Mouse (Mus musculus) forebrain, embryonic 15.5 days (tissue): Measurements from ENCODE around the gene Lrfn1. TPM values are rescaled to one million over a fixed set of nuclear protein-coding genes. Genes with fewer than 3 reads are reported as not detected.

Source experiments
- ATAC-seq: fragments of 200-750 bp; cut with Nextera tagmentation; replicated peaks from 2 replicates; pipeline ENCODE4 v1.8.0; 2017; ENCODE audit warnings: mild to moderate bottlenecking, moderate TSS enrichment, moderate library complexity
- H3K27ac ChIP-seq: fragments of 300-500 bp; sonication (generic); replicated peaks from 2 replicates; pipeline ENCODE4 v1.5.1; 2015; ENCODE audit warnings: mild to moderate bottlenecking, inconsistent platforms
- H3K27me3 ChIP-seq: fragments of 300-500 bp; sonication (generic); 2 replicates; pipeline ENCODE4 v1.6.1; 2015; ENCODE audit warnings: inconsistent platforms
- H3K36me3 ChIP-seq: fragments of 300-500 bp; sonication (generic); 2 replicates; pipeline ENCODE4 v1.6.1; 2015; ENCODE audit warnings: mild to moderate bottlenecking, inconsistent platforms
- H3K4me1 ChIP-seq: fragments of 300-500 bp; sonication (generic); 2 replicates; pipeline ENCODE4 v1.6.1; 2015; ENCODE audit warnings: inconsistent platforms
- H3K4me2 ChIP-seq: fragments of 300-500 bp; sonication (generic); replicated peaks from 2 replicates; pipeline ENCODE4 v1.6.1; 2015; ENCODE audit warnings: mild to moderate bottlenecking, inconsistent platforms
- H3K4me3 ChIP-seq: fragments of 300-500 bp; sonication (generic); 2 replicates; pipeline ENCODE4 v1.5.1; 2015; ENCODE audit warnings: mild to moderate bottlenecking, inconsistent platforms
- H3K9ac ChIP-seq: fragments of 300-500 bp; sonication (generic); replicated peaks from 2 replicates; pipeline ENCODE4 v1.6.1; 2015; ENCODE audit warnings: mild to moderate bottlenecking, inconsistent platforms
- H3K9me3 ChIP-seq: fragments of 300-500 bp; sonication (generic); 2 replicates; pipeline ENCODE4 v1.6.1; 2016; ENCODE audit warnings: inconsistent platforms
- WGBS: fragments of 180-500 bp; shearing (Covaris S2); methylation state at CpG from one replicate; pipeline ENCODE4 v1.1.7; 2015; ENCODE audit warnings: mixed read lengths; 5-methylcytosine and 5-hydroxymethylcytosine counted together
- polyA plus RNA-seq: library from polyadenylated mRNA; unstranded; fragments of >200 nt; fragmentation: Nextera tagmentation; extraction: Ambion mirVana; gene quantifications from 2 replicates; pipeline ENCODE4 v1.2.1, GENCODE M21; 2015

Lrfn1 gene
- polyA plus RNA-seq, 1 experiment from 2014 or later = 13.0 TPM

GRCm38 (mm10) chr7:28436271-28436904 lies 15.4 kb upstream of the Lrfn1 start:
- H3K27me3 ChIP-seq = no peaks in the 10 kb centered on the region
- H3K9me3 ChIP-seq = no peaks in the 10 kb centered on the region
- under 1% methylated on average over 45 of the region's 64 CpGs for WGBS
- H3K9ac ChIP-seq = peak overlapping the region; percentile 80
- H3K4me2 ChIP-seq = peak overlapping the region; percentile 63
- H3K4me1 ChIP-seq = peaks cover 42% of the 10 kb centered on the region
- H3K36me3 ChIP-seq = 0 out of 2 replicates have a peak, but pooled peaks cover 3% of the 10 kb centered on the region
- ATAC-seq = peak; percentile 98
- H3K4me3 ChIP-seq = peak overlapping the region; percentile 70
- peak overlapping the region; percentile 80 for H3K27ac ChIP-seq

DNA sequence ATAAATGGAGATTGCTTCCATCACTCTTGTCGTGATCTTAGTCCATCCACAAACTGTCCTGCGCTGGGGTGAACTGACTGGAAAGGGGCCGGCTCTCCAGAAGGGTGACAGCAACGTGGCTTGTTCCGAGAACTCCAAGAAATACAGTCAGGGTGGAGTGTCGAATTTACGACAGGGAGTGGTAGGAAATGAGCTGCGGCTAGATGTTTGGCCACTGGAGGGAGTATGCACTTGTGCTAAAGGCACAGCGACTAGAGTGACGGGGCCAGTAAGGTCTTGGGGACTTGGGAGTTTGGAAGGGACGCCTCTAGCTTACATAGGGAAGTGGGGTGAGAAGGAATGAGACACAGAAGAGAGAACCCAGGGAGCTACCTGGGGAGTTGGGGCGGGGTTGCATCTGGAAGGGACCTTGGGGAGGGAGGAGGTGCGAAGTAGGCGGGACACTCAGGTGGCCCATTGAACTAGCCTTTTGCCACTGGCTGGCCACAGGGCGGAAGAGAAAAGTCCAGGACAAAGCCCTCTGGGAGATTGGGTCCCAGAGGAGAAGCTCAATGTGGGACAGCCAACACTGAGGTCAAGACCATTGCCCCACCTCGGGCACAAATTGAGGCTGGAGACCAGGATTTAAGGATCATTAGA lies 14.7 kb upstream of the Lrfn1 start, which contains the start of gene Gmfg:
Gmfg (plus strand) TSS at position 516 of the 639 bp plus-strand sequence.
- peak within 1 kb of the TSS; percentile 67 for H3K9ac ChIP-seq
- H3K9me3 ChIP-seq = no peaks in the 10 kb centered on the region
- peaks cover 39% of the 10 kb centered on the region for H3K4me1 ChIP-seq
- peak within 1 kb of the TSS; percentile 70 for H3K4me3 ChIP-seq
- no peaks in the 10 kb centered on the region for H3K27me3 ChIP-seq
- H3K27ac ChIP-seq = peak within 1 kb of the TSS; percentile 80
- ATAC-seq = no peak; the same call in none of the 2 replicates
- H3K4me2 ChIP-seq = peak within 1 kb of the TSS; percentile 63
- 2% methylated on average over 16 of the region's 16 CpGs for WGBS
- H3K36me3 ChIP-seq = 0 out of 2 replicates have a peak, but pooled peaks cover 3% of the 10 kb centered on the region

DNA sequence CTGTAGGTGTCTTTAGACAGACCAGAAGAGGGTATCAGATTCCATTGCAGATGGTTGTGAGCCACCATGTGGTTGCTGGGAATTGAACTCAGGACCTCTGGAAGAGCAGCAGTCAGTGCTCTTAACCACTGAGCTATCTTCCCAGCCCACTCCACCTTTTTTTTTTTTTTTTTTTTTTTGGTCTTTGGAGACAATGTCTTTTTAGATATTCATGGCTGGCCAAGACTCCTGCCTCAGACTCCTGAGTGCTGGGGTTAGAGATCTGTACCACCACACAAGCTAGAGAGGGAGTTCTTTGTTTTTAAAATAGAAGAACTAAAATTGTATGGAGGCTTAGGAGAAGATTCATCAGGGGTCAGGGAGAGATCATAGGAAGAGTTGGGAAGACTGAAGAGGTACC lies 13.8 kb upstream of the Lrfn1 start:
- no peak for ATAC-seq
- peaks cover 30% of the 10 kb centered on the region for H3K4me1 ChIP-seq
- no peaks in the 10 kb centered on the region for H3K36me3 ChIP-seq
- H3K27ac ChIP-seq = no peak overlapping the region
- no peak overlapping the region for H3K4me2 ChIP-seq
- no peaks in the 10 kb centered on the region for H3K27me3 ChIP-seq
- no peak overlapping the region for H3K9ac ChIP-seq
- no peaks in the 10 kb centered on the region for H3K9me3 ChIP-seq
- no peak overlapping the region for H3K4me3 ChIP-seq

- no peak overlapping the region for H3K27ac ChIP-seq
- peaks cover 22% of the 10 kb centered on the region for H3K4me1 ChIP-seq
- 95% methylated on average over 2 of the region's 2 CpGs for WGBS
- H3K9ac ChIP-seq = no peak overlapping the region
- H3K27me3 ChIP-seq = no peaks in the 10 kb centered on the region
- no peaks in the 10 kb centered on the region for H3K36me3 ChIP-seq
- H3K4me2 ChIP-seq = no peak overlapping the region
- ATAC-seq = no peak
- no peak overlapping the region for H3K4me3 ChIP-seq
- H3K9me3 ChIP-seq = no peaks in the 10 kb centered on the region
These were observed 13.0 kb upstream of the Lrfn1 start for GRCm38 (mm10) chr7:28438771-28439170.

DNA sequence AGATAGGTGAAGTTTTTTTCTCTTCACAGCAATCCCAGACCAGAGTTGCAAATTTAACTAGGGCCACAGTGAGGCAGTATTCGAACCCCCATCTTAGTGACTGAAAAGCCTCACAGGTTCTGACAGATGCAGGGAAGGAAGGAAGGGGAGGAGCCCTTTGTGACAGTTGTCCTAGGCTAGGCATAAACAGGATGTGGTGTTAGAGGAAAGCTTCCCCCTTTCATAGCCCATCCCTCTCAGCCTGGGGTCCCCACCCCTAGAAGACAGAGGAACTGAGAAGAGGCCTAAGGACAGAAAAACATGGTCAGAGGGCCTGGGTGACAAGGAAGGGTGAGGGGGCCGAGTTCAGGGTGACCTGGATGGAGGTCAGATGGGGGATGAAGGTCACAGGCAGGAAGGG lies 11.0 kb upstream of the Lrfn1 start:
- no peak for ATAC-seq
- no peak overlapping the region for H3K27ac ChIP-seq
- no peak overlapping the region for H3K4me3 ChIP-seq
- no peak overlapping the region for H3K9ac ChIP-seq
- H3K36me3 ChIP-seq = no peaks in the 10 kb centered on the region
- 61% methylated on average over 2 of the region's 2 CpGs for WGBS
- no peak overlapping the region for H3K4me2 ChIP-seq
- 0 out of 2 replicates have a peak, but pooled peaks cover 1% of the 10 kb centered on the region for H3K27me3 ChIP-seq
- H3K9me3 ChIP-seq = no peaks in the 10 kb centered on the region
- H3K4me1 ChIP-seq = peaks cover 4% of the 10 kb centered on the region; the same call in 1 of the 2 replicates

- Histone ChIP-seq H3K9me3 (no peaks in the 10 kb centered on the region), H3K36me3 (no peaks in the 10 kb centered on the region), H3K4me2 (no peak overlapping the region), H3K4me1 (peaks cover 4% of the 10 kb centered on the region; the same call in 1 of the 2 replicates), H3K4me3 (no peak overlapping the region), H3K27me3 (0 out of 2 replicates have a peak, but pooled peaks cover 3% of the 10 kb centered on the region), H3K27ac (no peak overlapping the region), H3K9ac (no peak overlapping the region)
- no peak for ATAC-seq
- 91% methylated on average over 14 of the region's 14 CpGs for WGBS
These were observed 9.8 kb upstream of the Lrfn1 start for GRCm38 (mm10) chr7:28441776-28442485.

- ATAC-seq = no peak
- Histone ChIP-seq H3K27ac (no peak overlapping the region), H3K4me3 (no peak overlapping the region), H3K27me3 (0 out of 2 replicates have a peak, but pooled peaks cover 3% of the 10 kb centered on the region), H3K36me3 (no peaks in the 10 kb centered on the region), H3K9ac (no peak overlapping the region), H3K4me1 (no peaks in the 10 kb centered on the region; the same call in 1 of the 2 replicates), H3K4me2 (no peak overlapping the region), H3K9me3 (no peaks in the 10 kb centered on the region)
- WGBS = 51% methylated on average over 4 of the region's 4 CpGs
These were observed 9.1 kb upstream of the Lrfn1 start for GRCm38 (mm10) chr7:28442688-28443087.

DNA sequence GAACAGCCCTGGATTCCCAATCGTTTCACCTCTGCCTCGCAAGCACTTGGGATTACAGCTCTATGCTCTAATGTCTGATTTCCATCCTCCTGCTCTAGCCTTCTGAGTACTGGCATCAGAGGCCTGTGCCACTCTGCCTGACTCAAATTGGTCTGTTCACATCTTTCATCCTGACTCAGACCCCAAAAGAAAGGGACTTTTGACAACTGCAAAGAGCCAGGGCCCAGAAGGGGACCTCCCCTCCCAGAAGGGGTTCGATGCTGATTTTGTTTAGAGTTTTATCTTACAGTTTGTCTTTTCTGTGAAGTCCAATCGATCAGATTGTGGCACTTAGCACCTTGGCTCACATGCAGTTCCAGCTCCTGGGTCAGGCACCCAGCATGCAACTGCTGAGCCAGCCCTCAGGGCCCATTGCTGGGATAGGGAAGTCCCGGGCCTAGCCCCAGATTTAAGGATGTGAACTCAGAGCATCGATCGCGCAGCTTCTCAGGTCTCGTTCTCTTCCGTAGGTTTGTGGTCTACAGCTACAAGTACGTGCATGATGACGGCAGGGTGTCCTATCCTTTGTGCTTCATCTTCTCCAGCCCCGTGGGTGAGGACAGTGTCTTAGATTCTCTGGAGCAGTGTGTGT lies 7.3 kb upstream of the Lrfn1 start:
- no peak overlapping the region for H3K27ac ChIP-seq
- H3K4me2 ChIP-seq = no peak overlapping the region
- H3K36me3 ChIP-seq = no peaks in the 10 kb centered on the region
- no peak overlapping the region for H3K9ac ChIP-seq
- no peak overlapping the region for H3K4me3 ChIP-seq
- no peak for ATAC-seq
- 0 out of 2 replicates have a peak, but pooled peaks cover 3% of the 10 kb centered on the region for H3K27me3 ChIP-seq
- H3K9me3 ChIP-seq = no peaks in the 10 kb centered on the region
- H3K4me1 ChIP-seq = no peaks in the 10 kb centered on the region; the same call in 1 of the 2 replicates
- WGBS = 85% methylated on average over 13 of the region's 13 CpGs

GRCm38 (mm10) chr7:28446446-28446845 lies 5.3 kb upstream of the Lrfn1 start:
- ATAC-seq = no peak
- 0 out of 2 replicates have a peak, but pooled peaks cover 3% of the 10 kb centered on the region for H3K27me3 ChIP-seq
- H3K9me3 ChIP-seq = no peaks in the 10 kb centered on the region
- WGBS = 9% methylated on average over 12 of the region's 12 CpGs
- H3K4me3 ChIP-seq = no peak overlapping the region
- H3K9ac ChIP-seq = no peak overlapping the region
- no peak overlapping the region for H3K27ac ChIP-seq
- H3K36me3 ChIP-seq = no peaks in the 10 kb centered on the region
- no peak overlapping the region for H3K4me2 ChIP-seq
- H3K4me1 ChIP-seq = no peaks in the 10 kb centered on the region; the same call in 1 of the 2 replicates

DNA sequence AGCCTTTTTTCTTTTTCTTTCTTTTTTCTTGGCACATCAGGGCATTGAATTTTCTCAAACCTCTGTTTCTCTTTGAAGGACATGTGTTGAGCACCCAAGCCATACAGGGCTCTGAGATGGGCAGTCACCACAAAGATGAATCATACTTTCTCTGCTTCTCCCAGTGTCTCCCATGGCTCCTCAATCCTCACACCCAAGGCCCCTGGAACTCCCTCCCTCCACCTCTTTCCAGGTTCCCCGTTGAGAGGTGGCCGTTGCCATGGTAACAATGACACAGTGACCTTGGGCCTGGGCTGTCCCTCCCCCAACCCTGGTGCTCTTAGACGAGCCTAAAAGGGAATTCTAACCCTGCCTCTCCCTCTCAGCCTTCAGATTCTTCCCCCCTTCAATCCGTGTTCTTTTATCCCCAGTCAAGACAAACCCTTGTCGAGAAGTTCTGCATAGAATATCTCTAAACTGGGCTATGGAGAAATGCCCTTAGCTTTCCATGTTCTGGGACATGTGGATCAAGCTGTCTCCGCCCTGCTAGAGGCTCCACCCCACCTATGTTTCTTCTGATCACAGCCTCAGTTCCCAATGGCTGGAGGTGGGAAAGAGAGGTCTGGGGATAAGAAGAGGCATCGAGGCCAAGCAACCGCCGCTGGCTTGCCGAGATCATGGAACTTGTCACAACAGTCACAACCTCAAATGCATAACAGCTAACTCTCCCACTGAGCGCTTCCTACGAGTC lies 4.5 kb upstream of the Lrfn1 start:
- Histone ChIP-seq H3K4me2 (no peak overlapping the region), H3K9ac (no peak overlapping the region), H3K9me3 (no peaks in the 10 kb centered on the region), H3K36me3 (no peaks in the 10 kb centered on the region), H3K4me3 (no peak overlapping the region), H3K4me1 (no peaks in the 10 kb centered on the region; the same call in 1 of the 2 replicates), H3K27ac (no peak overlapping the region), H3K27me3 (0 out of 2 replicates have a peak, but pooled peaks cover 3% of the 10 kb centered on the region)
- 18% methylated on average over 12 of the region's 12 CpGs for WGBS
- no peak for ATAC-seq
